Mouse (Mus musculus): ENCODE data around the gene Topbp1.
A peak's percentile ranks its signal among the peaks of the same experiment; 100 is the strongest.
"Not testable (repeated sequence)": the region's sequence is repeated elsewhere in the genome, so short reads cannot be mapped to it uniquely, and the experiment has no call there.

Topbp1 gene

DNA sequence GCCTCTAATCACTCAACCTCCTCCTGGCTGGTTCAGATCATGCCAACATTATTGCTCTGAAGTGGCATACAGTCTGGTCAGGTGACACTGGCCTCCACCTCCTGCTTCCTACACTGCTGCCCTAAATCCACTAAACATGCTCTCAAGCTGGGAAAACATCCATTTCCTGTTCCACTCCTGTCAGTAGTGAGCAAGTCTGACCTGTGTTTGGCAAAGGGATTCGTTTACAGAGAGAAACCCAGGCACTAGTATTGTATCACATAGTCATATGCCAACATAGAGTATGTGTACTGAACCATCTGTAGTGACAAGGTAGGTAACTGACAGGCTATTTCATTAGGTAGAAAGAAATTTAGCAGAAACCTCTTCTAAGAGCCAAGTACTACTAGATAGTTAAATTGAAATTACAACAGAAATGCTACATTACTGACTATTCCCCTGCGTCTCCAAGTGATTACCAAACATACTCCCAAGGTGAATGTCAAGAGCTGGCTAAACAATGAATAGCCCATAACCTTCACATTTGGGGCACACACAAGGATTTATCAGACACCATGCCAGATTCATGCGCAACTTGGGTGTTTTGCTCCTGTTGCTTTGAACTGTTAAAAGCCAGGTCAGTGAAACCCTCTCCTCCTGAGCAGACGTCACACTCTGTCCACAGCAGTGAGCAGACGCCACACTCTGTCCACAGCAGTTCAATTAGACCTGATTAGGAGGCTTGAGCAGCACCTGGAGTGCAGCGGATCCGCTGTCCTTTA, 48.7 kb downstream of the Topbp1 start:
- DNase-seq (ENCODE audit: low spot score in 2 of 2), result not testable (repeated sequence)

GRCm38 (mm10) chr9:103357893-103358292, 52.9 kb downstream of the Topbp1 start:
- no peak for DNase-seq (ENCODE audit: low spot score in 2 of 2)

DNA sequence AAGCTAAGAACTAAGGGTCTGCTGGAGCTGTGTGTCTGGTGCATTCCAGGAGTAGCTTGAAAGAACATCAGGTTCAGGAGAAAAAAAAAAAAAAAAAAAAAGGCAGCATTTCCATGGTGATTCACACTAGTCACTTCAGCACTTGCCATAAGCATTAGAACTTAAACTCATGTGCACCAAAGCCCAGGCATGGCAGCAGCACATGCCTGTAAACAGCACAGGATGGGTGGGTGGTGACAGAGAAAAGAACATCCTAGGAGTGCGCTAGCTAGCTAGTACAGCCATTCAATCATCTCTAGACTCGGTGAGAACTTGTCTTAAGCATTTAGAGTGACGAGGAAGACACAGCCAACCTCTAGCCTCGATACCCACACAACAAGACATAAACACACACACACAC, 53.5 kb downstream of the Topbp1 start:
- DNase-seq (ENCODE audit: low spot score in 2 of 2), result no peak

GRCm38 (mm10) chr9:103360642-103361041, 55.6 kb downstream of the Topbp1 start:
- no peak for DNase-seq (ENCODE audit: low spot score in 2 of 2)

GRCm38 (mm10) chr9:103363088-103363487, 58.1 kb downstream of the Topbp1 start:
- no peak for DNase-seq (ENCODE audit: low spot score in 2 of 2)

- no peak for DNase-seq (ENCODE audit: low spot score in 2 of 2)
Observed at GRCm38 (mm10) chr9:103363730-103364417, 58.9 kb downstream of the Topbp1 start.

DNA sequence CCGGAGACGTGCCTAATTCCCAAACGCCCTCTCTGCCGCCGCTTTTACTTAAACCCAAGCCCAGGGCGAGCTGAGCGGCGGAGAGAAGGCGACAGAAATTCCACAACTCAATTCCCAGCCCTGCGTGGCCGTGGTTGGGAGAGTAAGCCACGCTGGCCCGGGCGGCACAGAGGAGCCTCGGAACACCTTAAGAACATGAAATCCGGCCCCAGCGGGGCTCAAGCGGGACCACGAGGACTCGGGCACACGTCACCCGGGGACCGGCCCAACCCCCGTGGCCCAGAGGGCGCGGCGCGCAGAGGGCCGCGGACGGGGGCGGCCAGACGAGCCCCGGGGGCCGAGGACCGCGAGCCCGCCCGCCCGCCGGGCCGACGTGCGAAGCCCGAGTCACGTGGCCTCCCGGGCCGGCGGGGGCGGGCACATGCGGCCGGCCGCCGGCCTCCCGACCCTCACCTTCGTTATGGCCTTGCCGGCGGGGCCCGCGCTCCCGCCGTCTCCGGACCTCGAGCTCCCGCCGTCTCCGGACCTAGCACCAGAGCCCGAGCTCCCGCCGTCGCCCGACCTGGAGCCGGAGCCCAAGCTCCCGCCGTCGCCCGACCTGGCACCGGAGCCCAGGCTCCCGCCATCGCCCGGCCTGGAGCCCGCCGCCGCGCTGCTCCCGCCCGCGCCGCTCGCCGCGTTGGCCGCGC, 59.7 kb downstream of the Topbp1 start:
- DNase-seq (ENCODE audit: low spot score in 2 of 2), result peak; percentile 61 to 88

- DNase-seq (ENCODE audit: low spot score in 2 of 2), result peak; percentile 98 to 99
Observed at GRCm38 (mm10) chr9:103365290-103366247, 60.6 kb downstream of the Topbp1 start, which contains the start of gene Cdv3. Cdv3 (minus strand) TSS chr9:103365840.

DNA sequence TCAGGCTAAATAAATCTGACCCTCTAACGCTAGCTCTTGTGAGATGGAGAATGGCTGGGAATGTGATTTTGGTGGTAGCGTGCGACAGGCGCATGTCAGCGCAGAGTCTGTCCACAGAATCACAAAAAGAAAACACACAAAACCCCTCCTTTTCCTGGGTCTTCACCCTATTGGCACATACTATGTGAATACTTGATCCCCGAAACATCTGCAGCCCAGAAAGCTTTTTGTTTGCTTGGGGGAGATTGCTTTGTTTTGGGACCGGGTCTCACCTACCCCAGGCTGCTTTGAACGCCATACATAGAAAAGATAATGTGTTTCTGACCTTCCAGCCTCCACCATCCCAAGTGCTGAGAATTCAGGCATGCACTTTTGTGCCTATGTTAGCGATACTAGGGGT, 61.3 kb downstream of the Topbp1 start:
- DNase-seq (ENCODE audit: low spot score in 2 of 2), result no peak

- DNase-seq (ENCODE audit: low spot score in 2 of 2), result no peak
Observed at GRCm38 (mm10) chr9:103369951-103370350, 64.9 kb downstream of the Topbp1 start.

DNA sequence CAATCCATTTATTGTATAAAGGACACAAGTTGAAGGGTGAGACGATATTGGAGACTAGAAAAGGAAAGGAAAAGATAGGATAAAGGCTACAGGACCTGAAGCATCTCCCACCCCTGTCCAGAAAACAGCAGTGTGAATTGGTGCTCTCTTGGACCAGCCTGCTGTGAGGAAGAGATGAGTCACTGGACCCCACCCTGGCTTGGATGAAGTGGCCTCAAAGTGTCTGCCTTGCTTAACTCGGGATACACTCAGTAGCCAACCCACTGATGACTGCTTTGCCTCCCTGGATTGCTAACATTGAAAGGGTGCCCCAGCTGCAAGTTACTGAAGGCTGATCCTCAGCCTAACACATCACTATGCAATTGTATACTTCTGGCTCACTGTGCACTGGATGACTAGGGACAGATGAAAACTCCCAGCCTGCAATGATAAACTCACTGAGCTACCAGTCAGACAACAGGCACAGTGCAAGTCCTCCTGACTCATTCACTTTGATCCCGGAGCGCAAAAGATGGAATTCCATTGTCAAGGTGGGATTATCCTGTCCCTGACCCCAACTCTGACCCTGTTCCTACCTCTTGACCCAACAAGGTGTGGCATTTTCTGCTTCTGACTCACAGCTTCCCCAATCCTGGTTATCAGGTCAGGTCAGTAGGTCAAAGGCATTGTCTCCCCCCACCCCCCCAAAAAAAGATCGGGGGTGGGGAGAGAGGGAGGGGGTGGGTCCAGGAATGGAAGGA, 67.4 kb downstream of the Topbp1 start:
- DNase-seq (ENCODE audit: low spot score in 2 of 2), result no peak

DNA sequence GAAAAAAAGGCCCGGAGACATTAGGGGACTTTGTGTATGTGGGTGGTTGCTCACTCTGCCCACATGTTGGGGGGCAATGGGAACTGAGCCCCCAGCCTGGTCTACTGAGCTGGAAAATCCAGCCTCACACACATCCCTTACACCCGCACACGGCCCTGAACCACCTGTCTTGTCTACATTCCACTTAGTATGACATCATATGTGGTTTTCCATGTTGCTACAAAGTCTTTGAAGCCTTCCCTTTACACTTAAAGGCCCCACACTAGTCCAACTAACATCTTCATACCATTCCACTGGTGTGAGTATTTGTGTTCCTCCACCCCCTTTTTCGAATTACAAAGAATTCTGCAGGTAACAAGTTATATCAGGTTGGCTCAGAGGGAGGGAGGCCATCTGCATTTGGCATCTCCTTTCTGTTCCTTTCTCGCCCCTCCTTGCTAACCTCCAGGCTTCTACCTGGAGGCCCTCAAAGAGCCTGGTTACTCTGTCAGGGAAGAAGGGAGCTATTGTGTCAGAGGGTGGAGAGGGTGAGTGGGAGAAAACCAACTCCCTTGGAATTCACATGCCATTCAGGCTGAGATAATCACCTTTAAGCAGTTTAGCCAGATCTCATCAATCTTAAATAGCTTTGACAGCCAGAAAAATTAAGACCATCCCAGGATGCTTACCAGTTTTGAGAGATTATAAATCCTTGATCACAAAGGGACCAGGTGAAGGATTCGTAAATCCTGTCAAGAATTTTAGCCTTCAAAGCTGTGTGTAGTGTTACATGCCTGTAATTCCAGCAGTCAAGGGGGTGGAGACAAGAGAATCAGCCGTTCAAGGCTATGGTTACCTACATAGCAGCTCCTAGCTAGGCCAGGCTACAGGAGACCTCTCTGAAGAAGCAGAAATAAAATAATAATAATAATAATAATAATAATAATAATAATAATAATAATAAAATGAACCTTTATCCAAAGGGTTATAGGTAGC, 71.6 kb downstream of the Topbp1 start:
- no peak for DNase-seq (ENCODE audit: low spot score in 2 of 2)

DNA sequence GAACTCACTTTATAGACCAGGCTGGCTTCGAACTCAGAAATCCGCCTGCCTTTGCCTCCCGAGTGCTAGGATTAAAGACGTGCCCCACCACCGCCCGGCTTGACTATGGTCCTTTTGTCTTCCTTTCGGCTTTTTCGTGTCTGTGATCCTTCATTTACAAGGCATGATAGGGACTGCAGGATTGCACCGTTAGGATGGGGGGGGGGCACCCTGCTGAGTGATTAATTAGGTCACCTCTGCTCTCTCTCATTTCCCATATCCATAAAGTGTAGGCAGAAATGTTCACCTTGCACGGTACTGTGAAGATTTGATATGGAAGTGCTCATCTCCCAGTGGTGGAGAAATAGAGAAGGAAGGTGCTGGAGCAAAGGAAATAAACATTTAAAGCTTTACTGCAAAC, 73.7 kb downstream of the Topbp1 start:
- no peak for DNase-seq (ENCODE audit: low spot score in 2 of 2)

GRCm38 (mm10) chr9:103379199-103379598, 74.2 kb downstream of the Topbp1 start:
- DNase-seq (ENCODE audit: low spot score in 2 of 2), result no peak

DNA sequence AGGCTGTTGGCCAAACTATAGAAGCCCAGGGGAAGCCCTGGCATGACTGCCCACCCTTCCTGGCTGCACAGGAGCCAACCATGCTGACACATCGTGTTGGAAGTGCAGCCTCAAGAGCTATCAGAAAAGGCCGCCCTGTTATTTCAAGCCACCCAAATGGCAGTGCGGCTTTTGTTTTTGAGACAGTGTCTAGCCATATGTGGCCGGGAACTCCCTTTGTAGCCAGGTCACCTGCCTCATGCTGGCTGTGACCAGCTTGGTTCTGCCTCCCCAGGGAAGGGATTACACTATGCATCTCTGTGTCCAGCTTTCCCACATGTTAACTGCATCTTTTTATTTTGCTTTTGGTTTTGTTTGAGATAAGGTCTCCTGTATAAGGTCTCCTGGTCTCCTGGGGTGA, 75.6 kb downstream of the Topbp1 start:
- no peak for DNase-seq (ENCODE audit: low spot score in 2 of 2)

DNA sequence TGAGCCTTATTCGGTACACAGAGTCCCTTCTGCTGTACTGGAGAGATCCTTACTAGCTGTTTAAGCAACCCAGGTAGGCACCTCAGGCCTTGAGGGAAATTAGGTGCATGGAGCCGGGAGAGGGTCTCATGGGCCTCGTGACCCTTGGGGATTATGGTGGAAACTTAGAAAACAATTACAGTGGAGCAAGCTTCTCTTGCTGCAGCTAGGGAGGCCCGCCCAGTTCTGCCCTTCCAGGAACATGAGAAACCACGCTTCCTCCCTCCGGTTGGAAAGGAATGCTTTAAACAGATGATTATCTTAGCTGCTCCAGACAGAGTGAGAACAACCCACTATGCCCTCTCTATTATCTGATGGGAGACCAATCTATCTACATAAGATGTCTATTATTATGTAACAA, 78.0 kb downstream of the Topbp1 start:
- no peak for DNase-seq (ENCODE audit: low spot score in 2 of 2)

DNA sequence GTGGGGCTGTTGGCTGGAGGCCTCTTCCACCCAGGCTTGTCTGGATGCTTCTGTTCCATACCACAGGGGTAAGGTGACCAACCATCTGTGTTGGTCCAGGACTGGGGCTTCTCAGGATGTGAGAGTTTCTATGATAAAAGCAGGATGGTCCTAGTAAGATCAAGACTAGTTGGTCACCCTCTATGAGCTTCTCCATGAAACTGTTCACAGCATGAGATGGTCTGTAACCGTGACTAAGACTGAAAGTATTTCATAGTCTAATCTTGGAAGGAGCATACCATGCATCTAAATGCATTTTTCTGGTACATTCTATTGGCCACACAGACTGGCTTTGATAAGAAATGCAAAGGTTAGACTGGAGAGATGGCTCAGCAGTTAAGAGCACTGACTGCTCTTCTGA, 78.6 kb downstream of the Topbp1 start:
- no peak for DNase-seq (ENCODE audit: low spot score in 2 of 2)

- no peak for DNase-seq (ENCODE audit: low spot score in 2 of 2)
Observed at GRCm38 (mm10) chr9:103384141-103384796, 79.3 kb downstream of the Topbp1 start.

GRCm38 (mm10) chr9:103385600-103385999, 80.6 kb downstream of the Topbp1 start:
- no peak for DNase-seq (ENCODE audit: low spot score in 2 of 2)
